Mouse (Mus musculus) monocyte, adult 5-6 weeks (primary cell): Measurements from ENCODE around the gene Btnl4. TPM values are rescaled to one million over a fixed set of nuclear protein-coding genes. Genes with fewer than 3 reads are reported as not detected.
A peak's percentile ranks its signal among the peaks of the same experiment; 100 is the strongest.

Experiments
- ATAC-seq: fragments of 153-309, 156-312 bp; replicated peaks from 2 replicates; pipeline ENCODE4 v1.8.0; 2017; ENCODE audit warnings: mild to moderate bottlenecking; ENCODE audit not compliant: low TSS enrichment, insufficient number of reproducible peaks, severe bottlenecking, poor library complexity, low FRiP score
- total RNA-seq: library from RNA; stranded (forward); fragments of 200-1000, 200-491, 200-594 nt; gene quantifications from 3 replicates; pipeline ENCODE4 v1.2.3, GENCODE M21; 2017

Btnl4 gene
- total RNA-seq, 1 experiment from 2014 or later = not detected

GRCm38 (mm10) chr17:34441990-34442389, 35.1 kb downstream of the Btnl4 start:
- no peak for ATAC-seq

- ATAC-seq = peak; percentile 59; the same call in 1 of the 2 replicates
These were observed 37.3 kb downstream of the Btnl4 start for GRCm38 (mm10) chr17:34439795-34440194.

DNA sequence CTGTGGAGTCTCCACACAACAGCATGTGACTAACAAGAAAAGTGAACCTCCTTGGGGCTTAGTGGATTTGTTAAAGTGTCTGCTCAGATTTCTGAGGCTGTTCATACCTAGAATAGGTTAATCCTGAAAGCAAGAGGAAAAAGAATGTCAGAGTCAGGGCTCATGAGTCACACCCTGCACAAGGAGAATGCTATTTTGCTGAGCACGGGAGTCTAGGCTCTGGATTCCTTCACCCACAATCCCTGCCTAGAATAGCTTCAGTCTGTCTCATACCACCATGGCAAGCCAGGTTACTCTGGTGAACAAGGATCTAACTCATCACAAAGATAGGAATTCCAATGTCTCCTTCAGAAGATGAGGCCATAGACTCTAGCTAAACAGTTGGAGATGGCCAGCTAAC, 38.5 kb downstream of the Btnl4 start:
- no peak for ATAC-seq

GRCm38 (mm10) chr17:34437606-34438005, 39.5 kb downstream of the Btnl4 start:
- 0 out of 2 replicates have a peak, but pooled peaks have one; percentile 33 for ATAC-seq

- 0 out of 2 replicates have a peak, but pooled peaks have one; percentile 47 for ATAC-seq
These were observed 40.0 kb downstream of the Btnl4 start for GRCm38 (mm10) chr17:34437120-34437519.

- no peak for ATAC-seq
These were observed 49.5 kb downstream of the Btnl4 start for GRCm38 (mm10) chr17:34427597-34427996.

- ATAC-seq = 0 out of 2 replicates have a peak, but pooled peaks have one; percentile 34
These were observed 57.1 kb downstream of the Btnl4 start for GRCm38 (mm10) chr17:34420014-34420413.

Other genes starting within 250 kb of the Btnl4 start
- gene H2-Ob, start 238.4 kb downstream of the Btnl4 start, total RNA-seq = 59.1 to 84.6 TPM (median 63.2 TPM) in 3 replicates
- 588 to 931 TPM (median 911 TPM) in 3 replicates for gene H2-Ab1, start 219.6 kb downstream of the Btnl4 start, total RNA-seq
- 387 to 602 TPM (median 587 TPM) in 3 replicates for gene H2-Aa, start 189.5 kb downstream of the Btnl4 start, total RNA-seq
- 415 to 638 TPM (median 573 TPM) in 3 replicates for gene H2-Eb1, start 171.5 kb downstream of the Btnl4 start, total RNA-seq
- gene H2-Eb2, start 151.7 kb downstream of the Btnl4 start, total RNA-seq = 4.9 to 11.5 TPM (median 8.6 TPM) in 3 replicates
- gene Btnl2, start 122.5 kb downstream of the Btnl4 start, total RNA-seq = 0.76 TPM in 1 of 3 replicates, not detected in the others
- gene Btnl1, start 100.2 kb downstream of the Btnl4 start, total RNA-seq = 0.19 TPM in 1 of 3 replicates, not detected in the others
- gene BC051142, start 78.5 kb downstream of the Btnl4 start, total RNA-seq = 2.6 to 4.7 TPM in 2 of 3 replicates, not detected in the other
- gene Btnl6, start 40.0 kb upstream of the Btnl4 start, total RNA-seq = not detected in 3 replicates
- 0.29 to 0.48 TPM in 2 of 3 replicates, not detected in the other for gene Notch4, start 87.0 kb upstream of the Btnl4 start, total RNA-seq
- 64.4 to 104 TPM (median 95.5 TPM) in 3 replicates for gene Gpsm3, start 112.5 kb upstream of the Btnl4 start, total RNA-seq
- 26.8 to 34.9 TPM (median 30.9 TPM) in 3 replicates for gene Pbx2, start 113.9 kb upstream of the Btnl4 start, total RNA-seq
- 3.7 to 7.3 TPM (median 5.1 TPM) in 3 replicates for gene Ager, start 120.5 kb upstream of the Btnl4 start, total RNA-seq
- 8.6 to 21.8 TPM (median 14.6 TPM) in 3 replicates for gene Rnf5, start 126.4 kb upstream of the Btnl4 start, total RNA-seq
- 14.3 to 26.9 TPM (median 16.4 TPM) in 3 replicates for gene Agpat1, start 126.9 kb upstream of the Btnl4 start, total RNA-seq
- 2.3 to 3.3 TPM (median 3.0 TPM) in 3 replicates for gene Egfl8, start 138.7 kb upstream of the Btnl4 start, total RNA-seq
- gene Ppt2, start 151.2 kb upstream of the Btnl4 start, total RNA-seq = 30.4 to 67.0 TPM (median 38.4 TPM) in 3 replicates
- 0.29 to 1.9 TPM (median 0.75 TPM) in 3 replicates for gene Prrt1, start 152.2 kb upstream of the Btnl4 start, total RNA-seq
- gene Fkbpl, start 167.4 kb upstream of the Btnl4 start, total RNA-seq = 5.6 to 15.1 TPM (median 6.4 TPM) in 3 replicates
- 17.4 to 26.0 TPM (median 23.4 TPM) in 3 replicates for gene Atf6b, start 169.8 kb upstream of the Btnl4 start, total RNA-seq
- gene Tnxb, start 193.2 kb upstream of the Btnl4 start, total RNA-seq = not detected in 3 replicates